Mouse (Mus musculus): ENCODE results near the gene Tent4a. TPM values are rescaled to one million over a fixed set of nuclear protein-coding genes. Genes with fewer than 3 reads are reported as not detected.

Gene Tent4a
- polyA plus RNA-seq, 1 experiment: 9.7 TPM

DNA sequence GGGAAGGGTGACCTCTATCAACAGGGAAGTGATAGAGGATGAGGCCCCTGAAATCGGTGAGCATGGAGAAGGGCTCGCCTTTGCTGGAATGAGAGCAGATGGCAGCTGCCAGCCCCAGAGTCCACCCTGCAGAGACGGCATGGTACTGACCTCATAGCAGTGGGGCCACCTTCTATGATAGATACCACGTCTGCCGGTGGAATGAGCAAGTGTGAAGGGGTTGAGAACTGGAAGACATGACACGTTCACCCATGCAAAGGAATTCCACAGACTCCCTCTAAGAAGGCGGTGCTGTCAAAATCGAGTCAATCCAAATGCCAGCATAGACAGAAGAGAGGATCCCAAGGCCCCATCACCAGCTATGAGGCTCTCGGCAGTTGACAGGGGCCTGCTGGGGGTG, 19.8 kb upstream of the Tent4a start:
- TF ChIP-seq GATA1 (IDR thresholded peaks at IDR 0.05; ENCODE audit: low read length): no peak

DNA sequence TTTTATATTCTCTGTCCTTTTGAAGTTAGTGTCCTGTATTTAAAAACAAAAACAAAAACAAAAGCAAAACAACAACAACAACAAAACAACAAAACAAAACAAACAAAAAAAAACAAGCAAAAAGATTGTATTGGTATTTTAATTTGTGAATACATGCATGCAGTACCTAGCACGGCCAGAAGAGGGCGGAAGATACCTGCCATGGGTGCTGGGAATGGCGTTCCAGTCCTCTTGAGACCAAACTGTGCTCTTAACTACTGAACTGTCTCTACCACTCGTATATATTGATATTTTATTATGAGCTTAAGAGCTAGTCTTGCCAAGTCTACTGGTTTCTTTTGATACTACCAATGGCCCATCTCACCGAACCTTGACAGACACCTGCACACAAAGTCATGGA, 18.6 kb upstream of the Tent4a start:
- TF ChIP-seq GATA1 (IDR thresholded peaks at IDR 0.05; ENCODE audit: low read length): no peak

- TF ChIP-seq GATA1 (IDR thresholded peaks at IDR 0.05; ENCODE audit: low read length): no peak
These were observed 16.4 kb upstream of the Tent4a start for GRCm38 (mm10) chr13:69550831-69551230.

- TF ChIP-seq GATA1 (IDR thresholded peaks at IDR 0.05; ENCODE audit: low read length): no peak
These were observed 15.6 kb upstream of the Tent4a start for GRCm38 (mm10) chr13:69549980-69550379.

GRCm38 (mm10) chr13:69547488-69548180, 13.2 kb upstream of the Tent4a start:
- no peak for TF ChIP-seq GATA1 (IDR thresholded peaks at IDR 0.05; ENCODE audit: low read length)

GRCm38 (mm10) chr13:69545019-69545418, 10.6 kb upstream of the Tent4a start:
- no peak for TF ChIP-seq GATA1 (IDR thresholded peaks at IDR 0.05; ENCODE audit: low read length)

DNA sequence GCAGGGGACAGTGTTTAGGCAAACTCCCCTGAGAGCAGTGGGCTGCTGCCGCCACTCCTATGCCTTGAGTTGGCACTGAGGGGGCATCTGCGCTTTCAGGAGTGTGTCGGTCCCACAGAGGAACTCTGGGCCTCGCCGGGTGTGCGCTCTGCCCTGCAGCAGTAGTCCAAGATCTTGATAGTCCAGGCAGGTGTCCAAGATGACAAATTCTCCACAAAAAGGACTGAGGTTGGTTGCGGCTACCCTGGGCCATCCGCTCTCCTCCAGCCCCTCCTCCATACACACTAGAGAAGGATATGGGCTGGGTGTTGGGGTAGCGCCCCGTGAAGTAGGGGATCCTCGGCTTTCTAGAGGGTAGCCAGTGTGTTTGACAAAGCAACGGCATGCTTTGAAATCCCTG, 9.2 kb upstream of the Tent4a start:
- no peak for TF ChIP-seq GATA1 (IDR thresholded peaks at IDR 0.05; ENCODE audit: low read length)

DNA sequence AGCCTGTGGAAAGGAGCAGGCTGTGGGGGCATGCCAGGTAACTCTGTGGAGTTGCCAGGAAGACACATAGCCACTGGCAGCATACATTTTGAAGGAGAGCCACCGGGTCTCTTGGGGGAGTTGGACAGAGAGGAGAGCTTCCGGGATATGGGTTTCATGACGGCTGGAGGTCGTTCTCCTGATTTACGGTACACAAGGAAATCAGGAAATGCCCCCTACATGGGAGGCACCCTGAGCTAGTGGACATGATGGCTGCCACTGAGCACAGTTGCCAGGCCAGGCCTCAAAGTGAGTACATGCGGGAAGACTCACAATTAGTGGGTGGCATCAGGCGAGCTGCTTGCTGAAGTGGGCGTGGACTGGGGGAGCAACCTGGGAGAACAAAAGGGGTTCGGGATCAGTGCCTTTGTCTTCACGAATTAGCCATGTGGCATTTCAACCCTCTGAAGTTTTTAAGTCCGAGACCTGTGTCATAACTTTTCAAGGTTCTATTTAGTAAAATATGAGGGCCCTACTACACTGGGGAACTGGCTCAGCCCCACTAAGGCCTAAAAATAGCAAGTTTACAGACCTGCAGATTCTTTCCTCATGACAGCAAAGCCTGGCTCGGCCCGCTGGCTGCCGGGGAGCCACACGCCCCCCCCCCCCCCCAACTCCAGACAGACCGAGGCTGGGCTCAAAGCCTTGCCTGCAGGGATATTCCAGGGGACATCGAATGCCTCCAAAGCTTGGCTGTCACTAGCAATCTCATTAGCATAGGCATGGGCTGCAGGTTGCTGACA, 8.3 kb upstream of the Tent4a start:
- TF ChIP-seq GATA1 (IDR thresholded peaks at IDR 0.05; ENCODE audit: low read length): no peak

GRCm38 (mm10) chr13:69541776-69542175, 7.4 kb upstream of the Tent4a start:
- TF ChIP-seq GATA1 (IDR thresholded peaks at IDR 0.05; ENCODE audit: low read length): no peak

GRCm38 (mm10) chr13:69541209-69541608, 6.8 kb upstream of the Tent4a start:
- TF ChIP-seq GATA1 (IDR thresholded peaks at IDR 0.05; ENCODE audit: low read length): no peak

- TF ChIP-seq GATA1 (IDR thresholded peaks at IDR 0.05; ENCODE audit: low read length): no peak
These were observed 3.9 kb upstream of the Tent4a start for GRCm38 (mm10) chr13:69538327-69538726.

- no peak for TF ChIP-seq GATA1 (IDR thresholded peaks at IDR 0.05; ENCODE audit: low read length)
These were observed 2.9 kb upstream of the Tent4a start for GRCm38 (mm10) chr13:69537366-69537765.

DNA sequence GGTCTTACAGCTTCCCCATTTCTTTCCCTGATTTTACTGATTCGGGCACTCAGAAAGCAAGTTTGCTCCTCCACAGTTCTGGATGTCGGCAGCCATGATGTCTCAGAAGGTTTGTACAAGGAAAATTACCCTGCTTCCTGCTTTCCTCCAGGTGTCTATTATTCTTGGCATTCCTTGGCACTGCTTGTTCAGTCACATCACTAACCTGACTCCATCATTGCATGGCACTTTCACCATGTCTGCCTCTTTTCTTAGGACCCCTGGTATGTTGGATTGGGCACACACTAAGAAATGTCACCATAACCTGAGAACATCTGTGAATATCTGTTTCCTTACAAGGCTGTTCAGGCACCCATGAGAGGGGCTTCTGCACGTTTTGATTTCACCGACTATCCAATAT, 1.6 kb upstream of the Tent4a start:
- TF ChIP-seq GATA1 (IDR thresholded peaks at IDR 0.05; ENCODE audit: low read length): no peak

DNA sequence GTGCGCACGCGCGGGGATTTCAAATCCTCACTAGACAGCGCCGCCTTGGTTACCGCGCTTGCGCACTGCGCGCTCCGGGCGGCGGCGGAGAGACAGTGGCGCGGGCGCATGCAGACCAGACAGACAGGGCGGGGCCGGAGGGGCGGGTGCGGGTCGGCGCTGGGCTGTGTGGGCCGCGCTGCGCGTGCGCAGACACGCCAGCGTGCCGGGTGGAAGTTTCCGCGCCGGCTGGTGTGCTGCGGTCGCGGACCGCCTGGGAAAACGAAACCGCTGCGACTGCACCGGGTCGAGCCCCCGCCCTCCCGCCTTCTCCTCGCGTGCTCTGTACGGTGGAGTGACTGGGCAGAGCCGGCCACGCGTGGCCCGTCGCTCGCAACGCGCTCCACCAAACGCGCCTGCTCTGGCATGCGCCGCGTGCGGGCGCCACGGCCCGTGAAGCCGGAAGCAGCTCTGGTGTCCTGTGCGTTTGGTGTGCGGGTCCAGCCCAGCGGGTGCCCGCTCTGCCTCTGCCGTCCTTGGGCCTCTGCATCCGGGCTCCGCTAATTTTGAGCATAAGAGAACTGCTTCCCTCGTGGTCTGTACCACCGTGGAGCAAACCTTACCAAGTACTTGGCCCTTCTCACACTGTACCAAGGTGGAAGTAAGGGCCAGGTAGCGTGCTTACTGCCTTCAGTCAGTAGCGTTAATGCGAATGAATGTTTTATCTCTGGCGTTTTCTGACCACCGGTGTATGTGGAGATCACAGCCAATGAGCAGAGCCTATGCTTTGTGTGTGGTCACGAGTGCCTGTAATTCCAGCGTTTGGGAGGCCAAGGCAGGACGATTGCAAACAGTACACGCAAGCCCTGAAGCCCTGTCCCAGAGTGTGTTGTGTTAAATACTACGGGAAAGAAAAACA, 486 bp upstream of the Tent4a start:
- no peak for TF ChIP-seq GATA1 (IDR thresholded peaks at IDR 0.05; ENCODE audit: low read length)

DNA sequence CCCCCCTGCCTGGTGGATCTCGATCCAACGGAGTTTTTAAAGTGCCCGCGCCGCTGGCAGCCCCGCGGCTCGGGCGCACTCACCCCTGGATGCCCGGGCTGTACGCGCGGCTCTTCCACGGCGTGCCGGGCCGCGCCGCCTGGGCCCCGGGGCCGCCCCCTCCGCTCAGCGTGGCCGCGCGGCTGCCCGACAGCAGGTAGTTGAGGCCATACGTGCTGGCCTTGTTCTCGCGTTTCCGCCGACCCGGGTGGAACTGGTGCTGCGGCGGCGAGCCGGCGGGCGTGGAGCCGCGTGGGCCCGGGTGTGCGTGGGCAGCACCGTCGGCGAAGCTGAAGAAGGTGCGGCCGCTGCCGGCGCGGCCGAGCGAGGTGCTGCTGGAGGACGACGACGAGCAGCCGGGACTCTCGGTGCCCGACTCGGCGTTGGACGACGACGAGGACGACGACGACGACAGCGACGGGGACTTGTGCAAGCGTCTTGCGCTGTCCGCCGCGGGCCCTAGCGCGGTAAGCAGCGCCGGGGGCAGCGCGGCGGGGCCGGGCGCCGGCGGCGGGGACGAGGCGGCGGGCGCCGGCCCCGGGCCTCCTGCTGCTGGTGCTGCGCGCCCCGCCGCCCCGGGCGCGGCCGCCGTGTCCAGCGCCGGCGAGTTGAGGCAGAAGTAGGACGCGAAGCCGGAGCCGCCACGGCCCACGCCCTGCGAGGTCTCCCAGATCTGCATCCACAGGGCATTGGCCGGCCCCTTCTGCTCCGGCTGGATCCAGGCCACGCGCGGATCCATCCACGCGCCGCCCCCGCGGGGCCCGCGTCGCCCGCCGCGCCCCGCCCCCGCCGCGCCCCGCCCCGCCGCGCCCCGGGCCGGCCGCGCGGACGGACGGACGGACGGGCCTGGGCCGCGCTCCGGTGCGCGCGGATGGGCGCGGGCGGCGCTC, 748 bp downstream of the Tent4a start, which contains the start of gene Nsun2:
Nsun2 (plus strand) TSS at position 342 of the 929 bp plus-strand sequence.
- no peak for TF ChIP-seq GATA1 (IDR thresholded peaks at IDR 0.05; ENCODE audit: low read length)
